Mouse (Mus musculus): ENCODE results near the gene Icam4. TPM values are rescaled to one million over a fixed set of nuclear protein-coding genes. Genes with fewer than 3 reads are reported as not detected.
A peak's percentile ranks its signal among the peaks of the same experiment; 100 is the strongest.
"Not testable (repeated sequence)": the region's sequence is repeated elsewhere in the genome, so short reads cannot be mapped to it uniquely, and the experiment has no call there.

The Icam4 gene
- polyA plus RNA-seq, 1 experiment from 2014 or later = 0.91 TPM

- ATAC-seq (ENCODE audit: low FRiP score, low TSS enrichment) = no peak
- Histone ChIP-seq H3K27me3 (ENCODE audit: insufficient read depth, low read length) (0 out of 2 replicates have a peak, but pooled peaks cover 4% of the 10 kb centered on the region), H3K4me1 (ENCODE audit: insufficient read depth, low read length) (peaks cover 12% of the 10 kb centered on the region; the same call in 1 of the 2 replicates), H3K36me3 (ENCODE audit: insufficient read depth, low read length) (peaks cover 28% of the 10 kb centered on the region), H3K4me2 (replicated peaks; ENCODE audit: low read depth, low read length) (no peak overlapping the region), H3K9me3 (ENCODE audit: low read length) (no peaks in the 10 kb centered on the region), H3K9ac (replicated peaks; ENCODE audit: low read length) (no peak overlapping the region), H3K4me3 (ENCODE audit: low read length) (no peak overlapping the region), H3K27ac (ENCODE audit: low read length) (no peak overlapping the region)
- WGBS = 43% methylated on average over 2 of the region's 2 CpGs
These were observed 18.8 kb upstream of the Icam4 start for GRCm38 (mm10) chr9:21010362-21010761.

DNA sequence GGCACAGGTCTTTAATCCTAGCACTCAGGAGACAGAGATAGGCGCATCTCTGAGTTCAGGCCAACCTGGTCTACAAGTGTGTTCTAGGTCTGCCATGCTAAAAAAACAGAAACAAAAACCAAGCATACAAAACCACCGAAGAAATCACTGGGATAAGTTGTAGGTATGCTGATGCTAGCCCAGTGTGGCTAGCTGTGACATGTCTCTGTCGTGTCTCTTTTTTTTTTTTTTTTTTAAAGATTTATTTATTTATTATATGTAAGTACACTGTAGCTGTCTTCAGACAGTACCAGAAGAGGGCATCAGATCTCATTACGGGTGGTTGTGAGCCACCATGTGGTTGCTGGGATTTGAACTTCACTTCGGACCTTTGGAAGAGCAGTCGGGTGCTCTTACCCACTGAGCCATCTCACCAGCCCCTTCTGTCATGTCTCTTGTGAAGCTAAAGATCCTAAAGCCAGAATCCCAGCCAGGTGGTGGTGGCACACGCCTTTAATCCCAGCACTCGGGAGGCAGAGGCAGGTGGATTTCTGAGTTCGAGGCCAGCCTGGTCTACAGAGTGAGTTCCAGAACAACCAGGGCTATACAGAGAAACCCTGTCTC lies 18.1 kb upstream of the Icam4 start:
- H3K9ac ChIP-seq (replicated peaks; ENCODE audit: low read length); H3K27ac ChIP-seq (ENCODE audit: low read length); ATAC-seq (ENCODE audit: low FRiP score, low TSS enrichment); H3K27me3 ChIP-seq (ENCODE audit: insufficient read depth, low read length); H3K9me3 ChIP-seq (ENCODE audit: low read length); H3K4me3 ChIP-seq (ENCODE audit: low read length); H3K4me2 ChIP-seq (replicated peaks; ENCODE audit: low read depth, low read length): not testable (repeated sequence)
- peaks cover 26% of the 10 kb centered on the region for H3K36me3 ChIP-seq (ENCODE audit: insufficient read depth, low read length)
- 69% methylated on average over 9 of the region's 9 CpGs for WGBS
- H3K4me1 ChIP-seq (ENCODE audit: insufficient read depth, low read length) = peaks cover 18% of the 10 kb centered on the region; the same call in 1 of the 2 replicates

DNA sequence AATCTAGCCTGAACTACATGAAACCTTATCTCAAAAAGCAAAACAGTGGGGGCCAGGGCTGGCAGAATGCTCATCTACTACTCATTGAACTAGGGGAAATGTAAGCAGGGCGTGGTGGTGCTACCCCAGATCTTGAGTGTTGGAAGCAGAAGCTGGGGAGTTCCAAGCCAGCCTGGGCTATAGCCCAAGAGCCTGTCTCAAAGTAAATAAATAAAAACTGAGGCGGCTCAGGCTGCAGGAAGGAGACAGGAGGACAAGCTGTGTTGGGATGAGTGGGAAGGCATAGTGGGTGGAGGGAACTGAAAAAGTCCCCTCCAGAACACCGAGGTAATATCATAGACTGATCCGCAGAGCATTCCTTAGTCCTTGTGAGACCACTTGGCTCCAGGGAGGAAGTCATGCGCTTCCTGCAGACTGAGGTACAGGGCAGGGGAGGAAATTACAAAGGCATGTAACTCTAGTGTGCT lies 17.3 kb upstream of the Icam4 start:
- 48% methylated on average over 5 of the region's 5 CpGs for WGBS
- no peak overlapping the region for H3K4me2 ChIP-seq (replicated peaks; ENCODE audit: low read depth, low read length)

DNA sequence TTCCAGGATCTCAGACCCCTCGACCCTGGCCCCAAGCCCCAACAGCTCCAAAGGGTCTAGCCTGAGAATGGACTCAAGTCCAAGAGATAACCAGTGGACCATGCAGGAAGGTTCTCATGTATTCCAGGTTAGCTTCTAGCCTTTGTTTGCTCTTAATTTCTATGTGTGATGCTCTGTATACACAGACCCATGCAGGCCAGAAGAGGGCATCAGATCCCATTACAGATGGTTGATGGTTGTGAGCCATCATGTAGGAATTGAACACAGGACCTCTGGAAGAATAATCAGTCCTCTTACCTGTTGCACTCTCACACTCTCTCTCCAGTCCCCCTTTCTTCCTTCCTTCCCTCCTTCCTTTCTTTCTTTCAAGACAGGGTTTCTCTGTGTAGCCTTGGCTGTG lies 16.8 kb upstream of the Icam4 start:
- Histone ChIP-seq H3K36me3 (ENCODE audit: insufficient read depth, low read length) (peaks cover 14% of the 10 kb centered on the region), H3K4me2 (replicated peaks; ENCODE audit: low read depth, low read length) (no peak overlapping the region), H3K27me3 (ENCODE audit: insufficient read depth, low read length) (peaks cover 16% of the 10 kb centered on the region), H3K9ac (replicated peaks; ENCODE audit: low read length) (no peak overlapping the region), H3K27ac (ENCODE audit: low read length) (peak overlapping the region; percentile 75), H3K4me3 (ENCODE audit: low read length) (no peak overlapping the region), H3K9me3 (ENCODE audit: low read length) (no peaks in the 10 kb centered on the region), H3K4me1 (ENCODE audit: insufficient read depth, low read length) (peaks cover 22% of the 10 kb centered on the region; the same call in 1 of the 2 replicates)
- no peak for ATAC-seq (ENCODE audit: low FRiP score, low TSS enrichment)
- WGBS = 50% methylated on average over 1 of the region's 1 CpGs

More for the DNA sequence above, 17.3 kb upstream of the Icam4 start:
- no peaks in the 10 kb centered on the region for H3K9me3 ChIP-seq (ENCODE audit: low read length)
- H3K27me3 ChIP-seq (ENCODE audit: insufficient read depth, low read length) = peaks cover 12% of the 10 kb centered on the region; the same call in 1 of the 2 replicates
- no peak for ATAC-seq (ENCODE audit: low FRiP score, low TSS enrichment)
- peaks cover 19% of the 10 kb centered on the region for H3K36me3 ChIP-seq (ENCODE audit: insufficient read depth, low read length)
- H3K9ac ChIP-seq (replicated peaks; ENCODE audit: low read length) = no peak overlapping the region
- peaks cover 22% of the 10 kb centered on the region; the same call in 1 of the 2 replicates for H3K4me1 ChIP-seq (ENCODE audit: insufficient read depth, low read length)
- no peak overlapping the region for H3K4me3 ChIP-seq (ENCODE audit: low read length)
- H3K27ac ChIP-seq (ENCODE audit: low read length) = peak overlapping the region; percentile 75

GRCm38 (mm10) chr9:21014691-21015570 lies 14.2 kb upstream of the Icam4 start:
- ATAC-seq (ENCODE audit: low FRiP score, low TSS enrichment) = peak; percentile 50
- Histone ChIP-seq H3K4me1 (ENCODE audit: insufficient read depth, low read length) (peaks cover 22% of the 10 kb centered on the region; the same call in 1 of the 2 replicates), H3K9me3 (ENCODE audit: low read length) (no peaks in the 10 kb centered on the region), H3K4me3 (ENCODE audit: low read length) (peak overlapping the region; percentile 41), H3K4me2 (replicated peaks; ENCODE audit: low read depth, low read length) (peak overlapping the region; percentile 65), H3K27me3 (ENCODE audit: insufficient read depth, low read length) (peaks cover 23% of the 10 kb centered on the region), H3K36me3 (ENCODE audit: insufficient read depth, low read length) (no peaks in the 10 kb centered on the region), H3K27ac (ENCODE audit: low read length) (peak overlapping the region; percentile 50), H3K9ac (replicated peaks; ENCODE audit: low read length) (peak overlapping the region; percentile 22)
- WGBS = 2% methylated on average over 29 of the region's 29 CpGs

GRCm38 (mm10) chr9:21015571-21016130 lies 13.5 kb upstream of the Icam4 start, which contains the start of gene Icam1:
TSS of gene Icam1 (plus strand) at chr9:21015985.
- Histone ChIP-seq H3K4me3 (ENCODE audit: low read length) (peak within 1 kb of the TSS; percentile 41), H3K36me3 (ENCODE audit: insufficient read depth, low read length) (no peaks in the 10 kb centered on the region), H3K27me3 (ENCODE audit: insufficient read depth, low read length) (peaks cover 23% of the 10 kb centered on the region), H3K27ac (ENCODE audit: low read length) (peak within 1 kb of the TSS; percentile 50), H3K9me3 (ENCODE audit: low read length) (no peaks in the 10 kb centered on the region), H3K4me2 (replicated peaks; ENCODE audit: low read depth, low read length) (peak within 1 kb of the TSS; percentile 65), H3K9ac (replicated peaks; ENCODE audit: low read length) (peak within 1 kb of the TSS; percentile 22), H3K4me1 (ENCODE audit: insufficient read depth, low read length) (peaks cover 22% of the 10 kb centered on the region; the same call in 1 of the 2 replicates)
- 1% methylated on average over 30 of the region's 30 CpGs for WGBS
- ATAC-seq (ENCODE audit: low FRiP score, low TSS enrichment) = peak; percentile 80

GRCm38 (mm10) chr9:21016331-21017176 lies 12.6 kb upstream of the Icam4 start:
- Histone ChIP-seq H3K27ac (ENCODE audit: low read length) (no peak overlapping the region), H3K27me3 (ENCODE audit: insufficient read depth, low read length) (peaks cover 23% of the 10 kb centered on the region), H3K4me1 (ENCODE audit: insufficient read depth, low read length) (peaks cover 22% of the 10 kb centered on the region; the same call in 1 of the 2 replicates), H3K4me3 (ENCODE audit: low read length) (peak overlapping the region; percentile 41), H3K9ac (replicated peaks; ENCODE audit: low read length) (peak overlapping the region; percentile 22; the same call in 1 of the 2 replicates), H3K9me3 (ENCODE audit: low read length) (no peaks in the 10 kb centered on the region), H3K36me3 (ENCODE audit: insufficient read depth, low read length) (no peaks in the 10 kb centered on the region), H3K4me2 (replicated peaks; ENCODE audit: low read depth, low read length) (peak overlapping the region; percentile 65)
- no peak for ATAC-seq (ENCODE audit: low FRiP score, low TSS enrichment)
- WGBS = 5% methylated on average over 17 of the region's 17 CpGs

DNA sequence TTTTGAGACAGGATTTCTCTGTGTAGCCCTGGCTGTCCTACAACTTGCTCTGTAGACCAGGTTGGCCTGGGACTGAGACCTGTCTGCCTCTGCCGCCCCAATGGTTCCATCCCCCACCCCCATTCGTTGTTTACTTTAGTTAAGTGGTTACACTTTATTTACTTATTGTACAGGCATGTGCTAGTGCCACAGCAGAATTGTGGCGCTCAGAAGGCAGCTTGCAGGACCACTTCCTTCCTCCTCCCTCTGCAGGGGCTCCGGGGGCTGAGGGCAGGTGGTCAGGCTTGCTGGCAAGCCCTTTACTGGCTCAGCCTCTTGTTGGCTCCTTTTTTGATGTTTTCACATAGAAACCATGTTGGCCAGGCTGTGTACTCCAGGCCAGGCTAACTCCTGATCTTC lies 12.0 kb upstream of the Icam4 start:
- Histone ChIP-seq H3K27ac (ENCODE audit: low read length) (no peak overlapping the region), H3K36me3 (ENCODE audit: insufficient read depth, low read length) (no peaks in the 10 kb centered on the region), H3K4me3 (ENCODE audit: low read length) (peak overlapping the region; percentile 41), H3K27me3 (ENCODE audit: insufficient read depth, low read length) (peaks cover 23% of the 10 kb centered on the region), H3K4me2 (replicated peaks; ENCODE audit: low read depth, low read length) (peak overlapping the region; percentile 65), H3K4me1 (ENCODE audit: insufficient read depth, low read length) (peaks cover 20% of the 10 kb centered on the region; the same call in 1 of the 2 replicates), H3K9me3 (ENCODE audit: low read length) (no peaks in the 10 kb centered on the region), H3K9ac (replicated peaks; ENCODE audit: low read length) (no peak overlapping the region)
- WGBS = 36% methylated on average over 4 of the region's 4 CpGs
- ATAC-seq (ENCODE audit: low FRiP score, low TSS enrichment) = no peak

DNA sequence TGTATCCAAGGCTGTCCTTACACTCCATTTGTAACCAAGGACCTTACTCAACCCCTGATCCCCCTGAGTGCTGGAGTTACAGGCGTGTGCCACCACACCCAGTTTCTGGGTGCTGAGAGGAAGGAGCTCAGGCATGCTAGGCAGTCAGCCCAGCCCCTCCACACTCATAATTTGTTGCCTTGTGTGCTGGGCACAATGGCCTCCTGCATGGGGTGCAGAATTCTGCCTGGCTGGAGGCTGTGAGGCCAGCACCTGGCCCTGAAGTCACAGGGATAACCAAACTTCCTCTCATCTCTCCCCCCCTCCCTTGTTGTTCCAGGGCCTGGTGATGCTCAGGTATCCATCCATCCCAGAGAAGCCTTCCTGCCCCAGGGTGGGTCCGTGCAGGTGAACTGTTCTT lies 10.6 kb upstream of the Icam4 start:
- Histone ChIP-seq H3K27me3 (ENCODE audit: insufficient read depth, low read length) (peaks cover 23% of the 10 kb centered on the region), H3K9ac (replicated peaks; ENCODE audit: low read length) (no peak overlapping the region), H3K4me3 (ENCODE audit: low read length) (no peak overlapping the region), H3K4me2 (replicated peaks; ENCODE audit: low read depth, low read length) (no peak overlapping the region), H3K9me3 (ENCODE audit: low read length) (no peaks in the 10 kb centered on the region), H3K4me1 (ENCODE audit: insufficient read depth, low read length) (peaks cover 18% of the 10 kb centered on the region; the same call in 1 of the 2 replicates), H3K27ac (ENCODE audit: low read length) (no peak overlapping the region), H3K36me3 (ENCODE audit: insufficient read depth, low read length) (no peaks in the 10 kb centered on the region)
- WGBS = 73% methylated on average over 2 of the region's 2 CpGs
- no peak for ATAC-seq (ENCODE audit: low FRiP score, low TSS enrichment)
